Mouse (Mus musculus): ENCODE measurements around the gene Phka1. TPM values are rescaled to one million over a fixed set of nuclear protein-coding genes. Genes with fewer than 3 reads are reported as not detected.

The Phka1 gene
- total and polyA plus RNA-seq, 3 experiments, result 3.0 to 3.8 TPM; not detected in 1

DNA sequence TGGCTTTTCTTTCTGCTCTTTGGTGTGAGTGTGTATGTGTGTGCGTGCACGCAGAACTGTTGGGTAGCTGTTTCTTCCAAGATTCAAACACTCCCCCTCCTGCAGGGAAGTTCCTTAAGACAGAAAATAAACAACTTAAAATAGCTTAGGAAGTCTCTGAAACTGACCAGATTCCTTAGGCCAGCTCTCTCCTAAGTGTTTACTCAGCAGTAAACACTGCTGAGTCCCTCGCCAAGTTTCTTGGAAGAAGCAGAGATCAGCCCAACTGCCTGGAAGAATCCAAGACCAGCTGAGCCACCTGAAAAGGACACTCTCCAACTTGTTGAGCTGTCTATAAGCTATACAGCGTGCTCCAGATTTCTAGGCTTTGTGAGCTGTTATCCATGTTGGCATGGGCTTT is 134.8 kb downstream of the Phka1 start:
- Histone ChIP-seq H3K36me3 (ENCODE audit: control insufficient read depth in 1 of 2, insufficient read depth in 2 of 2, low read length in 2 of 2) (peaks cover 0 to 6% of the 10 kb centered on the region in 2 experiments; a peak in 1 of 4 replicates), H3K79me2 (ENCODE audit: control insufficient read depth, insufficient read depth, low read length, poor library complexity) (peaks cover 5% of the 10 kb centered on the region), H3K4me1 (ENCODE audit: control insufficient read depth in 1 of 2, insufficient read depth in 2 of 2, low read length in 2 of 2) (peaks cover 2 to 3% of the 10 kb centered on the region in 2 experiments; a peak in 2 of 4 replicates), H3K27me3 (ENCODE audit: control insufficient read depth in 1 of 2, insufficient read depth in 2 of 2, low read length in 2 of 2) (no peaks in the 10 kb centered on the region), H3K27ac (ENCODE audit: control insufficient read depth, low read depth, low read length) (no peak overlapping the region), H3K9me3 (replicated peaks; ENCODE audit: insufficient read depth, low read length) (no peaks in the 10 kb centered on the region), H3K4me3 (ENCODE audit: control insufficient read depth in 1 of 2, insufficient read depth in 1 of 2, low read depth in 2 of 2, low read length in 2 of 2) (no peak overlapping the region), H3K9ac (ENCODE audit: control insufficient read depth, low read depth, low read length, poor library complexity, severe bottlenecking) (no peak overlapping the region)
- no peak for TF ChIP-seq TBP (IDR thresholded peaks at IDR 0.05; ENCODE audit: low read depth, low read length)
- TF ChIP-seq UBTF (IDR thresholded peaks at IDR 0.05; ENCODE audit: borderline replicate concordance, insufficient read depth, low read depth, low read length), result no peak
- no peak for TF ChIP-seq EP300 (IDR thresholded peaks at IDR 0.05; ENCODE audit: low read depth in 1 of 2, low read length in 2 of 2)
- TF ChIP-seq MXI1 (IDR thresholded peaks at IDR 0.05; ENCODE audit: low read depth, low read length), result no peak
- no peak for TF ChIP-seq ZC3H11A (IDR thresholded peaks at IDR 0.05; ENCODE audit: low read depth, low read length)
- no peak for TF ChIP-seq E2F4 (IDR thresholded peaks at IDR 0.05; ENCODE audit: borderline replicate concordance, low read depth, low read length)
- no peak for TF ChIP-seq GATA1 (IDR thresholded peaks at IDR 0.05; ENCODE audit: low read depth, low read length)
- TF ChIP-seq RCOR1 (IDR thresholded peaks at IDR 0.05; ENCODE audit: low read depth, low read length), result no peak
- TF ChIP-seq MAX (IDR thresholded peaks at IDR 0.05; ENCODE audit: low read length), result no peak
- no peak for TF ChIP-seq HCFC1 (IDR thresholded peaks at IDR 0.05; ENCODE audit: low read depth, low read length)
- no peak for TF ChIP-seq RAD21 (IDR thresholded peaks at IDR 0.05; ENCODE audit: low read depth, low read length)
- no peak for TF ChIP-seq POLR2AphosphoS2 (IDR thresholded peaks at IDR 0.05; ENCODE audit: low read length)
- no peak for TF ChIP-seq TAL1 (IDR thresholded peaks at IDR 0.05; ENCODE audit: low read length)
- no peak for TF ChIP-seq ZKSCAN1 (IDR thresholded peaks at IDR 0.05; ENCODE audit: low read depth, low read length)
- no peak for TF ChIP-seq ZNF384 (IDR thresholded peaks at IDR 0.05; ENCODE audit: low read depth, low read length)
- TF ChIP-seq JUND (IDR thresholded peaks at IDR 0.05; ENCODE audit: low read depth, low read length), result no peak
- no peak for TF ChIP-seq CTCF (IDR thresholded peaks at IDR 0.05 in 2 of 3, conservative IDR thresholded peaks at IDR 0.05 in 1 of 3; ENCODE audit: control insufficient read depth in 1 of 3, insufficient read depth in 1 of 3, low read depth in 2 of 3, low read length in 3 of 3, poor library complexity in 1 of 3, severe bottlenecking in 1 of 3)
- TF ChIP-seq ETS1 (IDR thresholded peaks at IDR 0.05; ENCODE audit: low read depth, low read length), result no peak
- TF ChIP-seq CHD2 (IDR thresholded peaks at IDR 0.05; ENCODE audit: low read length), result no peak
- DNase-seq (ENCODE audit: low read depth, low spot score), result no peak

DNA sequence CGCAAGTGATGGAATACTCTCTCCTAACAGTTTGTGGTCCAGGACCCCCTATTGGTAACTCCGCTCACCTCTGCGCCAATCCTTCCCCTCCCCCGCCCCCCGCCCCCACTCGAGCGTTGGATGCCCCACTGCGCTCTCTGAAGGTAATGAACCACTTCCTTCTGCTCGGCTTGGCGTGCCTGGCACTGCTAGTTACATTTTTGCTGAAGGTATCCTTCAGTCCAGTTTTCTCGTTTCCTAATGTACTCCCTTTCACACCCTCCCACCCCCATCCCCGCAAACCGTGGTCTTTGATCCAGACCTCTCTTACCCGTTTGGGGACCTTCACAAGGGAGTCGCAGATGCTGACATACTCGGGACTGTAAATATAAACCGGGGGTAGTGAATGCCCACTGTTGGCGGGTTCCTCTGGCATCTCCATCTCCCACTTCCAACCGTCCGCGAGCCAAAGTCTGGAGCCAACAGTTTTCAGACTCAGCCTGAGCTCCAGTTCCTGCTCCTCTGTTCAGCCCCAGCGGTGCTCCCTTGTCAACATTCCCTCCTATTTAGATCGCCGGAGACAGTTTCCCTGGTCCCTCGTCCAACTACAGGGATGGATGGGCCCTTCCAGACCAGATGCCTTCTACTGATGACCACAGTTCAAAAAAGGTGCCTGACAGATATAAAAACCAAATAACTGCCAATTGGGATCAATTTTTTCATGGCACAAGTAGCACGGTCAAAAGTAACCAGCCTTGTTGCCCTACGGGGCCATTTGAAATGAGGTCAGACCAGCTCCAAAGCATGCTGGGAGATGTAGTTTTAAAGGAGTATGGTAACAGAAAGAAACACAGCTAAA is 139.2 kb downstream of the Phka1 start, which contains the start of gene Hdac8:
Hdac8 (minus strand) TSS at position 716 of the 838 bp plus-strand sequence.
- peak; percentile 83 for DNase-seq (ENCODE audit: low read depth, low spot score)
- H3K36me3 ChIP-seq (ENCODE audit: control insufficient read depth in 1 of 2, insufficient read depth in 2 of 2, low read length in 2 of 2), result peaks cover 0 to 7% of the 10 kb centered on the region in 2 experiments; a peak in 1 of 4 replicates
- H3K79me2 ChIP-seq (ENCODE audit: control insufficient read depth, insufficient read depth, low read length, poor library complexity), result peaks cover 5% of the 10 kb centered on the region
- H3K27me3 ChIP-seq (ENCODE audit: control insufficient read depth in 1 of 2, insufficient read depth in 2 of 2, low read length in 2 of 2), result no peaks in the 10 kb centered on the region
- peak within 1 kb of the TSS; percentile 93 for H3K9ac ChIP-seq (ENCODE audit: control insufficient read depth, low read depth, low read length, poor library complexity, severe bottlenecking)
- peak within 1 kb of the TSS; percentile 80 to 99 for H3K4me3 ChIP-seq (ENCODE audit: control insufficient read depth in 1 of 2, insufficient read depth in 1 of 2, low read depth in 2 of 2, low read length in 2 of 2)
- H3K9me3 ChIP-seq (replicated peaks; ENCODE audit: insufficient read depth, low read length), result no peaks in the 10 kb centered on the region
- peak within 1 kb of the TSS; percentile 41 for H3K27ac ChIP-seq (ENCODE audit: control insufficient read depth, low read depth, low read length)
- peaks cover 2 to 8% of the 10 kb centered on the region in 2 experiments; a peak in 2 of 4 replicates for H3K4me1 ChIP-seq (ENCODE audit: control insufficient read depth in 1 of 2, insufficient read depth in 2 of 2, low read length in 2 of 2)
- TF ChIP-seq SMC3 (IDR thresholded peaks at IDR 0.05; ENCODE audit: low read depth, low read length) (no peak), MXI1 (IDR thresholded peaks at IDR 0.05; ENCODE audit: low read depth, low read length) (no peak), NRF1 (IDR thresholded peaks at IDR 0.05; ENCODE audit: insufficient read depth, low read depth, low read length, poor library complexity, severe bottlenecking) (no peak), MEF2A (IDR thresholded peaks at IDR 0.05; ENCODE audit: extremely low read depth, insufficient replicate concordance, low read depth, low read length, poor library complexity, severe bottlenecking) (no peak), CTCF (IDR thresholded peaks at IDR 0.05 in 2 of 3, conservative IDR thresholded peaks at IDR 0.05 in 1 of 3; ENCODE audit: control insufficient read depth in 1 of 3, insufficient read depth in 1 of 3, low read depth in 2 of 3, low read length in 3 of 3, poor library complexity in 1 of 3, severe bottlenecking in 1 of 3) (no peak), USF1 (IDR thresholded peaks at IDR 0.05; ENCODE audit: low read depth, low read length) (no peak), E2F4 (IDR thresholded peaks at IDR 0.05; ENCODE audit: borderline replicate concordance, low read depth, low read length) (no peak), JUND (IDR thresholded peaks at IDR 0.05; ENCODE audit: low read depth, low read length) (no peak), ZMIZ1 (IDR thresholded peaks at IDR 0.05; ENCODE audit: low read depth, low read length) (no peak), RAD21 (IDR thresholded peaks at IDR 0.05; ENCODE audit: low read depth, low read length) (no peak), ZC3H11A (IDR thresholded peaks at IDR 0.05; ENCODE audit: low read depth, low read length) (no peak), MAFK (IDR thresholded peaks at IDR 0.05; ENCODE audit: borderline replicate concordance, low read depth, low read length) (no peak), ZKSCAN1 (IDR thresholded peaks at IDR 0.05; ENCODE audit: low read depth, low read length) (no peak), POLR2AphosphoS5 (IDR thresholded peaks at IDR 0.05; ENCODE audit: borderline replicate concordance, low read depth, low read length) (no peak), CHD1 (IDR thresholded peaks at IDR 0.05; ENCODE audit: low read depth, low read length) (no peak), EP300 (IDR thresholded peaks at IDR 0.05; ENCODE audit: low read depth in 1 of 2, low read length in 2 of 2) (no peak), POLR2AphosphoS2 (IDR thresholded peaks at IDR 0.05; ENCODE audit: low read length) (no peak), MYB (IDR thresholded peaks at IDR 0.05; ENCODE audit: low read depth, low read length) (no peak)
